Mouse (Mus musculus) intestine, embryonic 14.5 days (tissue): Measurements from ENCODE around the gene Smtnl1. TPM values are rescaled to one million over a fixed set of nuclear protein-coding genes. Genes with fewer than 3 reads are reported as not detected.

Experiments
- ATAC-seq: fragments of 200-750 bp; cut with Nextera tagmentation; replicated peaks from 2 replicates; pipeline ENCODE4 v1.8.0; 2017; ENCODE audit warnings: low read depth, moderate number of reproducible peaks, moderate TSS enrichment, moderate library complexity; ENCODE audit not compliant: low FRiP score, low TSS enrichment
- DNase-seq: peaks from one replicate; pipeline ENCODE4 v3.0.0-alpha.2; 2018; ENCODE audit warnings: low spot score
- H3K27ac ChIP-seq: fragments of 300-500 bp; sonication (generic); 2 replicates; pipeline ENCODE4 v1.5.1; 2014; ENCODE audit warnings: low read depth, mild to moderate bottlenecking, control low read depth
- H3K27me3 ChIP-seq: fragments of 300-500 bp; sonication (generic); replicated peaks from 2 replicates; pipeline ENCODE4 v1.6.1; 2014; ENCODE audit warnings: low read length, control low read depth; ENCODE audit not compliant: control insufficient read depth, insufficient read depth
- H3K36me3 ChIP-seq: fragments of 300-500 bp; sonication (generic); 2 replicates; pipeline ENCODE4 v1.6.1; 2014; ENCODE audit warnings: low read length, control low read depth; ENCODE audit not compliant: control insufficient read depth, insufficient read depth
- H3K4me1 ChIP-seq: fragments of 300-500 bp; sonication (generic); replicated peaks from 2 replicates; pipeline ENCODE4 v1.6.1; 2014; ENCODE audit warnings: low read length, control low read depth, mixed read lengths; ENCODE audit not compliant: control insufficient read depth, insufficient read depth
- H3K4me2 ChIP-seq: fragments of 300-500 bp; sonication (generic); 2 replicates; pipeline ENCODE4 v1.6.1; 2014; ENCODE audit warnings: low read length
- H3K4me3 ChIP-seq: fragments of 300-500 bp; sonication (generic); 2 replicates; pipeline ENCODE4 v1.5.1; 2014; ENCODE audit warnings: low read depth, low read length, control low read depth, mixed read lengths
- H3K9ac ChIP-seq: fragments of 300-500 bp; sonication (generic); 2 replicates; pipeline ENCODE4 v1.6.1; 2014; ENCODE audit warnings: mild to moderate bottlenecking, low read length
- H3K9me3 ChIP-seq: fragments of 300-500 bp; sonication (generic); 2 replicates; pipeline ENCODE4 v1.6.1; 2016; ENCODE audit warnings: low read length, control low read depth; ENCODE audit not compliant: control insufficient read depth
- WGBS: fragments of 180-500 bp; shearing (Covaris S2); extraction: QIAGEN DNeasy Blood & Tissue Kit; methylation state at CpG from one replicate; pipeline ENCODE4 v1.1.7; 2014; 5-methylcytosine and 5-hydroxymethylcytosine counted together
- polyA plus RNA-seq: library from polyadenylated mRNA; unstranded; fragments of >200 nt; fragmentation: Nextera tagmentation; extraction: Ambion mirVana; gene quantifications from 2 replicates; pipeline ENCODE4 v1.2.1, GENCODE M21; 2014

Gene Smtnl1
- polyA plus RNA-seq, 1 experiment from 2014 or later, result not detected

GRCm38 (mm10) chr2:84826488-84827282 lies 4.2 kb upstream of the Smtnl1 start, which contains the start of gene Timm10:
TSS of gene Timm10 (plus strand) at chr2:84826997.
- peak within 1 kb of the TSS; percentile 16; the same call in 1 of the 2 replicates for H3K27ac ChIP-seq
- peak within 1 kb of the TSS; percentile 99 for H3K4me3 ChIP-seq
- peak within 1 kb of the TSS; percentile 98 for H3K4me2 ChIP-seq
- ATAC-seq (peak; percentile 91), DNase-seq (peak; percentile 88)
- H3K9me3 ChIP-seq, result no peaks in the 10 kb centered on the region
- H3K9ac ChIP-seq, result peak within 1 kb of the TSS; percentile 72
- H3K4me1 ChIP-seq, result peaks cover 8% of the 10 kb centered on the region; the same call in 1 of the 2 replicates
- no peaks in the 10 kb centered on the region for H3K27me3 ChIP-seq
- peaks cover 9% of the 10 kb centered on the region for H3K36me3 ChIP-seq
- WGBS, result under 1% methylated on average over 34 of the region's 34 CpGs

DNA sequence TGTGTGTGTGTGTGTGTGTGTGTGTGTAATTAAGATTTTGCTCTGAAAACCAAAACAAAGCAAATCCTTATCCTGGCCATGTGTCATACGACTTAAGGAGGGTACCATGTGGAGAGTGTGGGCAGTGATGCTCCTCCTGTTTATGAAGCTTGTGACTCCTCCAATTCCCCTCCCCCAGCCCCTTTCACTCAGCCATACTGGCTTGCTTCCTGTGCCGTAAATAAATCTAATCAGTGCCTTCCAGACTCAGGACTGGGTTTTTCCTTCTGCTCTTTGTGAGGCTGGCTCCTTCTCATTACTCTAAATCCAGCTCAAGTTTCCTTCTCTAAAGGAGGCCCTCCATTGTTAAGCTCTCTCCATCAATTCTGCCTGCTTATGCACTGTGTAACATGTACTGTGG lies 785 bp upstream of the Smtnl1 start:
- peaks cover 8% of the 10 kb centered on the region; the same call in 1 of the 2 replicates for H3K4me1 ChIP-seq
- no peaks in the 10 kb centered on the region for H3K36me3 ChIP-seq
- DNase-seq (no peak), ATAC-seq (no peak)
- H3K27ac ChIP-seq, result no peak overlapping the region
- no peak overlapping the region for H3K4me3 ChIP-seq
- H3K4me2 ChIP-seq, result no peak overlapping the region
- H3K27me3 ChIP-seq, result 0 out of 2 replicates have a peak, but pooled peaks cover 5% of the 10 kb centered on the region
- 30% methylated on average over 2 of the region's 2 CpGs for WGBS
- no peaks in the 10 kb centered on the region for H3K9me3 ChIP-seq
- H3K9ac ChIP-seq, result no peak overlapping the region

GRCm38 (mm10) chr2:84819861-84820260 lies 2.6 kb downstream of the Smtnl1 start:
- 59% methylated on average over 3 of the region's 3 CpGs for WGBS
- Histone ChIP-seq H3K4me3 (no peak overlapping the region), H3K27me3 (0 out of 2 replicates have a peak, but pooled peaks cover 5% of the 10 kb centered on the region), H3K4me1 (no peaks in the 10 kb centered on the region), H3K27ac (no peak overlapping the region), H3K36me3 (no peaks in the 10 kb centered on the region), H3K4me2 (no peak overlapping the region), H3K9ac (no peak overlapping the region), H3K9me3 (no peaks in the 10 kb centered on the region)
- no peak for DNase-seq
- no peak for ATAC-seq

GRCm38 (mm10) chr2:84812676-84813075 lies 9.8 kb downstream of the Smtnl1 start:
- no peaks in the 10 kb centered on the region for H3K27me3 ChIP-seq
- ATAC-seq (no peak), DNase-seq (no peak)
- no peaks in the 10 kb centered on the region for H3K9me3 ChIP-seq
- no peak overlapping the region for H3K27ac ChIP-seq
- H3K36me3 ChIP-seq, result no peaks in the 10 kb centered on the region
- H3K4me1 ChIP-seq, result peaks cover 7% of the 10 kb centered on the region
- no peak overlapping the region for H3K4me3 ChIP-seq
- no peak overlapping the region for H3K4me2 ChIP-seq
- 84% methylated on average over 6 of the region's 6 CpGs for WGBS
- H3K9ac ChIP-seq, result no peak overlapping the region

- Histone ChIP-seq H3K27ac (no peak overlapping the region), H3K4me2 (no peak overlapping the region), H3K9me3 (no peaks in the 10 kb centered on the region), H3K36me3 (no peaks in the 10 kb centered on the region), H3K4me1 (peaks cover 7% of the 10 kb centered on the region), H3K4me3 (no peak overlapping the region), H3K9ac (no peak overlapping the region), H3K27me3 (no peaks in the 10 kb centered on the region)
- no peak for ATAC-seq
- DNase-seq, result no peak
- WGBS, result 76% methylated on average over 7 of the region's 7 CpGs
Observed at GRCm38 (mm10) chr2:84811880-84812279, 10.6 kb downstream of the Smtnl1 start.

DNA sequence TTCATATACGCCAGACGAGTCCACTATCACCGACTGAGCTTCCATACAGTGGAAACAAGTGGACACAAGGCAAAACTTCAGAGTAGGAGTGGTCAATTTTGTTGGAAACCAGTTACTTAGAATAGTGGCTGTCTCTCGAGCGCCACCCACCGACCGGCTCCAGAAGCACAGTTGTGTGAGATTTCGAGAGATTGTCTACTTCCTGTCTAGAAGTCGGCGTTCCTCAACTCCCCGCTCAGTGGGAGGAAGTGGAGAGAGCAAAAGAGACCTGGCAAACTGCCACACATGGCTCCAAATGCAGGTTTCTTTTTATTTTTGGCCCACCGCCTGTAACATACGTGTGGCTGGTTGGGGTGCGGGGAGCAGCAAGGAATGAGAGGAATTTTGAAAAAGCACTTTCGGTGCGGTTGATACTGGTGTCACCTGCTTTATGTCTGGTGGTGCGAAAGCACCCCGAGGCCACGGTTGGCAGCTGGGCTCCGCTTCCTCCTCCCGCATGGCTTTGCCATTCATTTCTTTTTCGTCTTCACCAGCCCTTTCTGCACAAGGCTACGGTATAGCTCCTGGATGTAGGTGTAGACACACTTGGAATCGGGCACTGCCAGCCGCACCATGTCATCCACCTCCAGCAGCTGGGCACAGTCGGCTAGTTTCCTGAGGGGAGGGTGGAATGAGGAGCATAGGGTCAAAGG lies 11.4 kb downstream of the Smtnl1 start:
- Histone ChIP-seq H3K27ac (no peak overlapping the region), H3K4me2 (peak overlapping the region; percentile 55), H3K9ac (0 out of 2 replicates have a peak overlapping the region, but pooled peaks have one; percentile 27), H3K4me1 (peaks cover 7% of the 10 kb centered on the region), H3K4me3 (peak overlapping the region; percentile 11; the same call in 1 of the 2 replicates), H3K27me3 (no peaks in the 10 kb centered on the region), H3K9me3 (no peaks in the 10 kb centered on the region), H3K36me3 (no peaks in the 10 kb centered on the region)
- ATAC-seq (peak; percentile 70), DNase-seq (peak; percentile 95)
- WGBS, result 31% methylated on average over 26 of the region's 26 CpGs

DNA sequence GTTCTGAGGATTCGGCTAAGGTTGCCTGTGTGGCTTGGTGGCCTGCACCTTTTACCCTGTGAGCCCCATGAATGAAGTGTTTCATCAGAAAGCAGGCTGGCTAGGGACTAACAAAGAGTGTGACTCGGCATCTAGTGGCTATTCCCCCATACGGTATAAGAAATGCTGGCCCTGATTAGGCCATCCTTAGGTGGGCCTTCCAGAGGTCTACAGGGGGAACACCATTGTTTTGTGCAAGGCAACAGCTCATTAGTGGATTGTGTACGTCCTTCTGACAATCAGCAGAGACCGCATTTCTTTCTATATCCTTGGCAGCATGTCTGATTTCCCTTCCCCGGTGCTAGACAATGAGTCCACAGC lies 11.9 kb downstream of the Smtnl1 start:
- H3K27ac ChIP-seq, result no peak overlapping the region
- no peaks in the 10 kb centered on the region for H3K9me3 ChIP-seq
- no peaks in the 10 kb centered on the region for H3K27me3 ChIP-seq
- WGBS, result 79% methylated on average over 6 of the region's 6 CpGs
- no peak overlapping the region for H3K4me3 ChIP-seq
- DNase-seq (no peak), ATAC-seq (no peak; the same call in 1 of the 2 replicates)
- no peak overlapping the region for H3K9ac ChIP-seq
- peak overlapping the region; percentile 55; the same call in 1 of the 2 replicates for H3K4me2 ChIP-seq
- no peaks in the 10 kb centered on the region for H3K36me3 ChIP-seq
- H3K4me1 ChIP-seq, result peaks cover 7% of the 10 kb centered on the region

- H3K36me3 ChIP-seq, result no peaks in the 10 kb centered on the region
- H3K27me3 ChIP-seq, result no peaks in the 10 kb centered on the region
- DNase-seq, result no peak
- peaks cover 7% of the 10 kb centered on the region for H3K4me1 ChIP-seq
- H3K4me2 ChIP-seq, result no peak overlapping the region
- H3K27ac ChIP-seq, result no peak overlapping the region
- no peak overlapping the region for H3K9ac ChIP-seq
- no peak for ATAC-seq
- H3K9me3 ChIP-seq, result no peaks in the 10 kb centered on the region
- no peak overlapping the region for H3K4me3 ChIP-seq
Observed at GRCm38 (mm10) chr2:84809330-84809729, 13.1 kb downstream of the Smtnl1 start.
